Mouse (Mus musculus): ENCODE results near the gene Rnaseh2a.

GRCm38 (mm10) chr8:84970135-84970790 lies 696 bp upstream of the Rnaseh2a start:
- TF ChIP-seq CTCF (IDR thresholded peaks at IDR 0.05; ENCODE audit: borderline replicate concordance, insufficient read depth, low read length) = no peak
- no peak; the same call in 1 of the 2 replicates for TF ChIP-seq POLR2A (IDR thresholded peaks at IDR 0.05; ENCODE audit: low read depth, low read length)

All from embryonic fibroblast, embryonic 13.5 days (primary cell).